Mouse (Mus musculus) lung, postnatal 0 days (tissue): ENCODE results near the gene Chic2.

Experiments
- CTCF ChIP-seq: IDR thresholded peaks from 2 replicates; pipeline ENCODE4 v1.5.1; 2016; ENCODE audit warnings: antibody characterized with exemption, mild to moderate bottlenecking
- EP300 ChIP-seq: IDR thresholded peaks from 2 replicates; pipeline ENCODE4 v1.6.1; 2016; ENCODE audit warnings: antibody characterized with exemption, mild to moderate bottlenecking, control low read depth

DNA sequence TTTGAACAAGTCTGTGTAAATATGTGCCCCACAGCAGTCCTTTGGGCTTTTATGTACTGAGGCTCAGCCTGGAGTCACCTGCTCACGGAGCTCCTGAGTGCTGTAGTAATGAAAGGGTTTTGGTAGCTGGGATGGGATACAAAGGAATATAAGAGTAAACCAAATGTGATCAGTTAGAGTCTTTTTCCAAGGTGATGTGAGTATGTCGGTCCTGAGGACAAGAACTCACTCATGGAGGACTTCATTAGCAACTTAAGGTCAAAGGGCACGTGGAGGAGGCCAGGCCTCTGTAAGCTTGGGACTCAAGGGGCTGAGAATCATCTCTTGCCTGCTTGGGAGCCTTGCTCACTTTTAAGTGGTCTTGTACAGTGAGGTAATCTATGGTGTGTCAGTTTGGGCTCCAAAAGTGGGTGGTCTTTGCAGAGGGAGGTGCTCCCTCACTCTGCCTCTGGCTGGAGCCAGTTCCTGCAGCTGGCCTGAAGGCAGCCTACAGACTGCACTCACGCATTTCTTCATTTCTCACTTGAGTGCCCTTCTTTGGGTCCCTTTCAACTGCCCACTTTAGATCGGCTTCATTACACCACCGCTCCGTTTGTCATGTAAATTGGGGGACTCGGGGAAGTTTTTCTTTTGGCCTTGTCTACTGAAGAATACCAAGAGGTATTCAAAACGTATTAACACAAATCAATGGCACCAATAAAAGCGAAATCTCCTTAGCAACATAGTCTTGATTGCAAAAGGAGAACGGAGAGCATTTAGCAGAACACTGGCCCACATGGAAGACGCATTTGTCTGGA, 45.7 kb downstream of the Chic2 start:
- TF ChIP-seq EP300 (no peak), CTCF (no peak)
